Mouse (Mus musculus) liver, embryonic 12.5 days (tissue): ENCODE results near the gene Timm13. TPM values are rescaled to one million over a fixed set of nuclear protein-coding genes. Genes with fewer than 3 reads are reported as not detected.

Source experiments
- ATAC-seq: fragments of 200-750 bp; cut with Nextera tagmentation; 2 replicates; pipeline ENCODE4 v1.8.0; 2017; ENCODE audit warnings: moderate number of reproducible peaks, mild to moderate bottlenecking, moderate library complexity
- H3K27ac ChIP-seq: fragments of 300-500 bp; sonication (generic); 2 replicates; pipeline ENCODE4 v1.5.1; 2016; ENCODE audit warnings: mild to moderate bottlenecking
- H3K27me3 ChIP-seq: fragments of 300-500 bp; sonication (generic); replicated peaks from 2 replicates; pipeline ENCODE4 v1.6.1; 2016; ENCODE audit warnings: mild to moderate bottlenecking, moderate library complexity
- H3K36me3 ChIP-seq: fragments of 300-500 bp; sonication (generic); 2 replicates; pipeline ENCODE4 v1.6.1; 2016; ENCODE audit warnings: mild to moderate bottlenecking, moderate library complexity
- H3K4me1 ChIP-seq: fragments of 300-500 bp; sonication (generic); 2 replicates; pipeline ENCODE4 v1.6.1; 2016
- H3K4me2 ChIP-seq: fragments of 300-500 bp; sonication (generic); 2 replicates; pipeline ENCODE4 v1.6.1; 2016; ENCODE audit warnings: mild to moderate bottlenecking, moderate library complexity
- H3K4me3 ChIP-seq: fragments of 300-500 bp; sonication (generic); 2 replicates; pipeline ENCODE4 v1.5.1; 2016; ENCODE audit warnings: mild to moderate bottlenecking, moderate library complexity
- H3K9ac ChIP-seq: fragments of 300-500 bp; sonication (generic); 2 replicates; pipeline ENCODE4 v1.6.1; 2016; ENCODE audit warnings: mild to moderate bottlenecking, moderate library complexity
- H3K9me3 ChIP-seq: fragments of 300-500 bp; sonication (generic); replicated peaks from 2 replicates; pipeline ENCODE4 v1.6.1; 2016; ENCODE audit warnings: mild to moderate bottlenecking, moderate library complexity
- WGBS: fragments of 180-500 bp; shearing (Covaris S2); methylation state at CpG from one replicate; pipeline ENCODE4 v1.1.7; 2016; ENCODE audit not compliant: insufficient replicate concordance; 5-methylcytosine and 5-hydroxymethylcytosine counted together
- polyA plus RNA-seq: library from polyadenylated mRNA; unstranded; fragments of >200 nt; fragmentation: Nextera tagmentation; extraction: Ambion mirVana; gene quantifications from 2 replicates; pipeline ENCODE4 v1.2.1, GENCODE M21; 2016

The Timm13 gene
- polyA plus RNA-seq, 1 experiment from 2014 or later, result 301 TPM

GRCm38 (mm10) chr10:80931695-80932094, 30.9 kb upstream of the Timm13 start:
- peaks cover 76% of the 10 kb centered on the region for H3K27me3 ChIP-seq
- peak overlapping the region; percentile 12; the same call in 1 of the 2 replicates for H3K9ac ChIP-seq
- 5% methylated on average over 26 of the region's 26 CpGs for WGBS
- H3K27ac ChIP-seq, result no peak overlapping the region
- ATAC-seq, result no peak
- peak overlapping the region; percentile 95 for H3K4me2 ChIP-seq
- no peaks in the 10 kb centered on the region for H3K36me3 ChIP-seq
- peak overlapping the region; percentile 55 for H3K4me3 ChIP-seq
- H3K4me1 ChIP-seq, result peaks cover 67% of the 10 kb centered on the region
- no peaks in the 10 kb centered on the region for H3K9me3 ChIP-seq

DNA sequence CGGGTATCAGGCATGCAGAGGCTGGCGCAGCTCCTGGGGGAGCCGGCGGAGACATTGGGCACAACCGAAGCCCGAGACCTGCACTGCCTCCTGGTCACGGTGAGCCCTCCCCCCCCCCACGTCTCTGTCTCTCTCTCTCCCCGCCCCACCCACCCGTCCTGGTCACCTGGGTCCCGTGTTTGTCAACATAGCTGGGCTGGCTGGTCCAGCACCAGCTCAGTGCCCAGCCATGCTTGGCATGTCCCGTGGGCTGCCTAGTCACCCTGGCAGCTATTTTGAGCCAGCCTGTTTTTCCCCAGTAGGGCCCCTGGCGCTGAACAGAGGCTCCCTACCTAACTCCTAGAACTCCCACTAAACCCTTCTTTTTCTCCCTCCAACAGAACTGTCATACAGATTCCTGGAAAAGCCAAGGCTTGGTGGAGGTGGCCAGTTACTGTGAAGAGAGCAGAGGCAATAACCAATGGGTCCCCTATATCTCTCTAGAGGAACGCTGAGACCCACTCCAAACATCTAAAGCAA, 30.4 kb upstream of the Timm13 start:
- peaks cover 62% of the 10 kb centered on the region for H3K4me1 ChIP-seq
- WGBS, result 12% methylated on average over 14 of the region's 14 CpGs
- no peak for ATAC-seq
- peaks cover 72% of the 10 kb centered on the region for H3K27me3 ChIP-seq
- peak overlapping the region; percentile 95 for H3K4me2 ChIP-seq
- H3K27ac ChIP-seq, result no peak overlapping the region
- H3K9me3 ChIP-seq, result no peaks in the 10 kb centered on the region
- H3K4me3 ChIP-seq, result peak overlapping the region; percentile 55
- no peaks in the 10 kb centered on the region for H3K36me3 ChIP-seq
- 0 out of 2 replicates have a peak overlapping the region, but pooled peaks have one; percentile 3 for H3K9ac ChIP-seq

- Histone ChIP-seq H3K4me2 (peak overlapping the region; percentile 95), H3K9ac (peak overlapping the region; percentile 53; the same call in 1 of the 2 replicates)
These were observed 29.8 kb upstream of the Timm13 start for GRCm38 (mm10) chr10:80930361-80931152.

GRCm38 (mm10) chr10:80929299-80930226, 28.8 kb upstream of the Timm13 start, which contains the start of gene Gadd45b:
TSS of gene Gadd45b (plus strand) at chr10:80930073.
- Histone ChIP-seq H3K9ac (peak within 1 kb of the TSS; percentile 67), H3K36me3 (no peaks in the 10 kb centered on the region), H3K4me3 (peak within 1 kb of the TSS; percentile 60), H3K4me1 (peaks cover 52% of the 10 kb centered on the region), H3K9me3 (no peaks in the 10 kb centered on the region), H3K27me3 (peaks cover 55% of the 10 kb centered on the region), H3K27ac (peak within 1 kb of the TSS; percentile 69), H3K4me2 (peak within 1 kb of the TSS; percentile 95)
- WGBS, result under 1% methylated on average over 56 of the region's 56 CpGs
- peak; percentile 85 for ATAC-seq

More at GRCm38 (mm10) chr10:80930361-80931152, 29.8 kb upstream of the Timm13 start:
- Histone ChIP-seq H3K27ac (no peak overlapping the region), H3K4me1 (peaks cover 56% of the 10 kb centered on the region), H3K9me3 (no peaks in the 10 kb centered on the region), H3K4me3 (peak overlapping the region; percentile 55), H3K36me3 (no peaks in the 10 kb centered on the region), H3K27me3 (peaks cover 65% of the 10 kb centered on the region)
- under 1% methylated on average over 45 of the region's 45 CpGs for WGBS
- no peak for ATAC-seq

DNA sequence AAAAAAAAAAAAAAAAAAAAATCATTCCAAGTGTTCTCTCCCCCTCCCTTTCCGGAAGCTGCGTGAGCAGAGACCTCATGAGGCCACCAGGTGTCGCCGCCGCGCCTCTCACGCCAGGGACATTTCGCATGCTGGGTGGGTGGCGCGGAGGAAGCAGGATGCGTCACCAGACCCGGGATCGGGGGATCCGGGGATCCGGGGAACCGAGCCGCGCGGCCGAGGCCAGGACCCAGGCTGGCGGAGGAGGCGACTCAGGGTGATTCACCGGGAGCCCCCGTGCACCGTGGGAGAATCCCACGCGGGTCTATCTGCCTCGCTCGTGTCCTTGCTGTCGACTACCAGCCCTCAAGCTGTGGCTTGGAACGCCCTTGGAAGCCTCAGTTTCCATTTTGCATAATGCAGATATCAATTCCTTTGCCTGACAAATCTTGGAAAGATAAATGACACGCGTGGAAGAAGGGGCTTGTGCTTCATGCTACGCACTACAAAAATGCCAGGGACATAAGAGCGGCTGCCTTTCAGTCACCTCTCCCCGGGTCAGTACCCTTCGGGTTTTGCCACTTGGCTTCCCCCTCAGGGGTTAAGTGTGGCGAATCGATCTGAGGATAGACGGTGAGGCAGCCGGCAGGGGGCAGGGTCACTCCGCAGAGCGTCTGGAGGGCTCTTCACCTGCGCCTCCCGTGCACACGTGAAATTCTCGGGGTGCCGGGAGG, 28.0 kb upstream of the Timm13 start:
- 1% methylated on average over 48 of the region's 48 CpGs for WGBS
- H3K27ac ChIP-seq, result peak overlapping the region; percentile 69; the same call in 1 of the 2 replicates

DNA sequence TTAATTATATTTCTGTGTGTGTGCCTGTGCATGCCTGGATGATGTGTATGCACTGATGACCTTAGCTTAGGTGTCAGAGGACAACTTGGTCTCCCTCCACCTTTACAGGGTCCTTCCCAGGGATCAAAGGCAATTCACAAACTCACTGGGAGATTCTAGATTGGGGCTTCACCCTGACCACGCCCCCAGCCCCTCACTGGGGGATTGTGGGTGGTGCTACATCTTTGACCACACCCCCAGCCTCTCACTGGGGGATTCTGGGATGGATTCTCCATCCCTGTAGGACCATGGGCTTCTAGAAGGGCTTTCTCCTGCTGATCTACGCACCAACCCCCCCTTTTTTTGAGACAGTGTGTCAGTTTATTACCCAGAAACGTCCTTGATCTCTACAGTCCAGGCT, 24.7 kb upstream of the Timm13 start:
- H3K27me3 ChIP-seq, result peaks cover 33% of the 10 kb centered on the region
- 31% methylated on average over 3 of the region's 3 CpGs for WGBS
- no peak overlapping the region for H3K4me3 ChIP-seq
- ATAC-seq, result no peak
- no peaks in the 10 kb centered on the region for H3K36me3 ChIP-seq
- H3K4me2 ChIP-seq, result no peak overlapping the region
- H3K9me3 ChIP-seq, result no peaks in the 10 kb centered on the region
- no peak overlapping the region for H3K9ac ChIP-seq
- no peak overlapping the region for H3K27ac ChIP-seq
- H3K4me1 ChIP-seq, result peaks cover 37% of the 10 kb centered on the region

More for the DNA sequence above, 28.0 kb upstream of the Timm13 start:
- peaks cover 47% of the 10 kb centered on the region for H3K27me3 ChIP-seq
- H3K36me3 ChIP-seq, result no peaks in the 10 kb centered on the region
- H3K9ac ChIP-seq, result peak overlapping the region; percentile 67
- no peaks in the 10 kb centered on the region for H3K9me3 ChIP-seq
- H3K4me1 ChIP-seq, result peaks cover 50% of the 10 kb centered on the region
- peak overlapping the region; percentile 60 for H3K4me3 ChIP-seq
- H3K4me2 ChIP-seq, result peak overlapping the region; percentile 95
- ATAC-seq, result peak; percentile 23; the same call in 1 of the 2 replicates

DNA sequence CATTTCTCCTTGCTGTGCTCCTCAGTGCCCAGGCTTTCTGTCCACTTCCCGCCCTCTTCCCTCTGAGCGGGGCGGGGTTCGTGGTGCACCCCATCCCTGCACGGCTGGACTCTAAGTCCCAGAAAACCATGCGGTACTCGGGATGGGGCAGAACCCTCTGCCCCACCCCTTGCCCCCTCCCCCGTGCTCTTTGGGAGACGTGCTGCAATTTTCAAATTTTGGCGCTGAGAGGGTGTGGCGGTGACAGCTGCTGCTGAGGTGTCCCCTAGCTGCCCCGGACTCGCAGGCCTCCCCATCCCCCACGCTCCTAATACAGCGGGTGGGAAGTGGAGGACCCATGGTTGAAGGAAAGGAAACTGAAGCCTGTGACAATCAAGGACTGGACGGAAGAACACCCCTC, 21.2 kb upstream of the Timm13 start:
- H3K4me3 ChIP-seq, result peak overlapping the region; percentile 29; the same call in 1 of the 2 replicates
- H3K27me3 ChIP-seq, result peaks cover 38% of the 10 kb centered on the region; the same call in 1 of the 2 replicates
- WGBS, result 7% methylated on average over 16 of the region's 16 CpGs
- H3K9me3 ChIP-seq, result no peaks in the 10 kb centered on the region
- 0 out of 2 replicates have a peak, but pooled peaks have one; percentile 34 for ATAC-seq
- peak overlapping the region; percentile 60 for H3K4me2 ChIP-seq
- H3K36me3 ChIP-seq, result no peaks in the 10 kb centered on the region
- peak overlapping the region; percentile 41 for H3K9ac ChIP-seq
- H3K4me1 ChIP-seq, result peaks cover 35% of the 10 kb centered on the region
- peak overlapping the region; percentile 10; the same call in 1 of the 2 replicates for H3K27ac ChIP-seq

DNA sequence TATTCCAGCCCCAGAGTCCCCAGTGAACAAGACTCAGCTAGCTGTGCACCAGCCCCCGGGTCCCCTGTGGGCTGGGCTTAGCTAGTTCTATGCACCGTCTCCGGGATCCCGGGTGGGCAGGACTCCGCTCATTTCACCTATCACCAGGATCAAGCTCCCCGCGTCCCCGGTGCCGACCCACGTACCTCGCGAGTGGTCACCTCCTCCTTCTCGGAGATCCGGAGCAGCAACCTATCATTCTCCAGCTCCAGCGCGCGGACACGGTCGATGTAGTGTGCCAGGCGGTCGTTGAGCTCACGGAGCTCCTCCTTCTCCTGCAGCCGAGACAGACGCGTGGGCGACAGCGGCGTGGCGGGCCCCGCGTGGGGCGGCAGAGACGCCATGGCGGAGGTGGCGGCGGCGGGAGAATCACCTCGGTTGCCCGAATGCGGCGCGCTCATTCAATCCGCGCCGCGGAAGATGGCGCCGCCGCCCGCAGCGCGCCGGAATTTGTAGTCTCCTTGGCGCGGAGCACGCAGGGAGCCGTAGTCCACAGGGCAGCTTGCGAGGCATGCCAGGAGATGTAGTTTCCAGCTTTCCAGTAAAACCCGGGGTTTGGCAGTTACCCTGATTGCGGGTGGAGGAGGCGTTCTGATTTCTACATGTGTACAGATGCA, 17.1 kb upstream of the Timm13 start, which contains the start of gene Lmnb2:
Gene Lmnb2, minus strand, starts transcription at position 467 of the 656 bp plus-strand sequence.
- under 1% methylated on average over 61 of the region's 61 CpGs for WGBS

GRCm38 (mm10) chr10:80917336-80917778, 16.6 kb upstream of the Timm13 start:
- H3K9ac ChIP-seq, result peak overlapping the region; percentile 70
- peak overlapping the region; percentile 73 for H3K4me3 ChIP-seq
- ATAC-seq, result peak; percentile 18
- peak overlapping the region; percentile 72; the same call in 1 of the 2 replicates for H3K27ac ChIP-seq
- peaks cover 23% of the 10 kb centered on the region for H3K36me3 ChIP-seq
- H3K4me1 ChIP-seq, result peaks cover 56% of the 10 kb centered on the region
- 5% methylated on average over 15 of the region's 15 CpGs for WGBS
- H3K27me3 ChIP-seq, result peaks cover 29% of the 10 kb centered on the region; the same call in 1 of the 2 replicates
- H3K9me3 ChIP-seq, result no peaks in the 10 kb centered on the region
- peak overlapping the region; percentile 88 for H3K4me2 ChIP-seq

More for the DNA sequence above, 17.1 kb upstream of the Timm13 start, which contains the start of gene Lmnb2:
- peak; percentile 42 for ATAC-seq
- Histone ChIP-seq H3K9ac (peak within 1 kb of the TSS; percentile 70), H3K4me3 (peak within 1 kb of the TSS; percentile 73), H3K27ac (peak within 1 kb of the TSS; percentile 72), H3K4me1 (peaks cover 61% of the 10 kb centered on the region), H3K9me3 (no peaks in the 10 kb centered on the region), H3K36me3 (peaks cover 18% of the 10 kb centered on the region), H3K27me3 (peaks cover 34% of the 10 kb centered on the region; the same call in 1 of the 2 replicates), H3K4me2 (peak within 1 kb of the TSS; percentile 88)

DNA sequence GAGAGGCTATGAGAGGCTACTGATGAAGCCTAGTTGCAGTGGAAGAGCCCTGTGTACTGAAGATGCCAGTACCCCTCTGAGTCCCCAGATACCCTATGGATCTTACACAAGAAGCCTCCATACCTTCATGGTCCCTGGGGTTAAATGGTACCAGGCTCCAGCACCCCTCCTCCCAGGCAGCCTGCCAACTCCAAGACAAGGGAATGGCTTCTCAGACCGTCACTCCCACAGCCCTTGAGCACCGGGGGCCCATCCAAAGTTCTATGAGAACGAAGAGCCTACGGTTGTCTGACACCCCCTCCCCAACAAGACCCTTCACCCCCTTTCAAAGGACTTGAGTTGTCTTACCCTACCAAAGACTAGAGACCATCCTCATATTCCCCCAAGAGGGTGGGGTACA, 15.0 kb upstream of the Timm13 start:
- Histone ChIP-seq H3K27ac (no peak overlapping the region), H3K9me3 (no peaks in the 10 kb centered on the region), H3K36me3 (peaks cover 39% of the 10 kb centered on the region), H3K27me3 (peaks cover 19% of the 10 kb centered on the region; the same call in 1 of the 2 replicates), H3K9ac (no peak overlapping the region), H3K4me2 (no peak overlapping the region), H3K4me1 (peaks cover 47% of the 10 kb centered on the region), H3K4me3 (no peak overlapping the region)
- WGBS, result 86% methylated on average over 4 of the region's 4 CpGs
- ATAC-seq, result no peak
